Mouse (Mus musculus) hematopoietic stem cell, adult 5-6 weeks (primary cell): ENCODE measurements around the gene Grhpr. TPM values are rescaled to one million over a fixed set of nuclear protein-coding genes. Genes with fewer than 3 reads are reported as not detected.
"Not testable (repeated sequence)": the region's sequence is repeated elsewhere in the genome, so short reads cannot be mapped to it uniquely, and the experiment has no call there.

Source experiments
- ATAC-seq, 2 experiments: fragments of 125-278 bp in 1 of 2; replicated peaks in 1 of 2; 2 replicates each; pipeline ENCODE4 v1.8.0; 2016 to 2017; ENCODE audit warnings: inconsistent platforms in 2 of 2, mild to moderate bottlenecking in 2 of 2, moderate number of reproducible peaks in 2 of 2, low read depth in 1 of 2, moderate TSS enrichment in 1 of 2; ENCODE audit not compliant: low FRiP score in 2 of 2, poor library complexity in 2 of 2, severe bottlenecking in 2 of 2, insufficient read depth in 1 of 2, low TSS enrichment in 1 of 2
- total RNA-seq: library from RNA; stranded (forward); fragments of 172-1452, 232-1000 nt; gene quantifications from 2 replicates; pipeline ENCODE4 v1.2.3, GENCODE M21; 2017

Grhpr gene
- total RNA-seq, 1 experiment from 2014 or later: 16.8 TPM

DNA sequence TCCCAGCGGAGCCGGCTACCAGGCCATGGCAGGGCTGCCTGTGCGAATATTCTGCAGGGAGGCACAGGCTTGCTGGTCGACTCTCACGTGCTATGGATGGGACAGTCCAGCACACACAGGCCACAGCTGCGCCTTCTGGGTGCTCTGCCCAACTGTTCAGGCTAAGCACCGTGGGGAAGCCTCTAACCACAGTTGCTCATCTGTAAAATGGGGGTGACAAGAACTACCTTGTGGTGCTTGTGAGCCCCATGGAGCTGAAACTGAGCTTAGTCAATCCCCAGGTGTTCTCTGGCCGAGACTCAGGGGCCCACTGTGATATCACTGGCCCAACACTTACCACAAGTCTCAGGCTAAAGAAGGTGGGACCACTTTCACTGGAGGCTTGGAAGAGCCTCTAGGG is 13.8 kb upstream of the Grhpr start:
- ATAC-seq: no peak

DNA sequence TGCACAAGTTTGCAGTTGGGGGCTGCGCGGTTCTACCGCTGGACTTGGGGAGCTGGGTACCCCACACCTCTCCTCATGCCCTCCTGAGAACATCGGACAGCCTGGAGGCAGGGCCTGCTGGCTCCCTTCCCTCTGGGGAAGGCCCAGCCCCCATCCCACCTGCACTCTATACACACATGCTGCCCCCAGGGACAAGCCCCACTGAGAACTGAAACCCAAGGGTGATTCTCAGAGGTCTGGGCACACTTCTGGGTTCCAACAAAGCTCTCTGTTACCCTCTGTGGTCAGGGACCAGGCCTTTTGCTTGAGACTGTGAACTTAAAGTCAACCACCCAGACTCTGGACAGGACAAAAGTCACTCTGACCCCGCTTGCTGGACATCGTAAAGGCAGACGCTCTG is 11.1 kb upstream of the Grhpr start:
- ATAC-seq: no peak

DNA sequence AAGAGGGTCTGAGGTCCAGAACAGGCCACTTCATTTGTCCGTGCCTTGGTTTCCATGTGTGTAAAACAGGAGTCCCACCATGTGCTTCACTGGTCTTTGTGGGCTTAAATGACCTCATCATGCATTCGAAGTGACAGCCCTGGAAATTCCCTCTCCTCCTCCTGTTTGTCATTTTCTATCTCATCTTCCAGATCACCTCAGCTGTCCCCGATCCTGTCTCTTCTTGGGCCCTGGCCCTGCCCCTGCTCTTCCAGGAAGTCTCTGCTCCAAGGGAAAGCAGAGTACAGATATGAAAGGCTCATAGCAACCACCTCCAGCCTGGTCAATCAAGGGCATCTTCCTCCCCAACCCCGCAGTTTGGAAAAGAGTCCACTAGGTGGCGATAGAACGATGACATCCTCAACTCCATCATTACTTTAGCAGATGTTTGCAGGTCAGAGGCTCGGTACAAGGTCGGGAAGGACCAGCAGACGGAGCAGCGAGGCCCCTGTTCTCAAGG is 10.5 kb upstream of the Grhpr start:
- peak in 1 of 2 experiments; percentile 46; a peak in 1 of 4 replicates for ATAC-seq

DNA sequence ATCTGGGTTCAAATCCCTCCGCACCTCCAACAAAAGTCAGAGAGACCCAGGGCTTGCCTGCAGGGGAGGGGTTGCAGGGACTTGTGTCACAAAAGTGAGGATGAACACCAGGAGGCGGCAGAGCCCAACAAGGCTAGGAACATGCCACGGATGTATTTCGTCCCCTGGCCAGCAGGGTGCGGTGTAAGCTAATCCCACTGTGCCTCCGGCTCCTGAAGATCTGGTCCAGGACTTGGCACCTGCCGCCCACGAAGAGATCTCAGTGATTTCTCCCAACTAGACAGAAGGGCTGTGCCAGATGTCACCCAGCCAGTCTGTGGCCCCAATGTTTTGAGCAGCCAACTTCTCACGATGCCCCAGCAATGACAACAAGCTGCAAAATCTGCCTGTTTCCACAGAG is 7.7 kb upstream of the Grhpr start:
- ATAC-seq: peak; percentile 91 to 96

DNA sequence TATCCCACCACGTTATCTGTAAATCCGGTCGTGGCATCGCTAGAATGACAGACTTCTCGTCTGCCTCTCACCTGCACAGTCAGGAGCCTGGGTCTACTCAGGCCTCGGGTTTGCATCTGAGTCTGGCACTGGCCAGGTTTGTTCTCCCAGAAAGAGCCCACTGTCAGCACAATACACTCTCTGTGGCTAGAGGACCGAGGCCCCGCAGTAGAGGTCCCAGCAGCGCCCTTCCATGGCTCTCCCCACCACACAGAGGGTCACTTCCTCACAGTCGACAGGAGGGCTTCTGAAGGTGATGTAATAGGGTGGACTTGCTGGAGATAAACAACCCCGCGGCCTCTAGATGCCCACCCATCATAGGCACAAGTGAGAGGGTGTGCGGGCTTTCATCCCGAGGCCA is 7.3 kb upstream of the Grhpr start:
- no peak for ATAC-seq

DNA sequence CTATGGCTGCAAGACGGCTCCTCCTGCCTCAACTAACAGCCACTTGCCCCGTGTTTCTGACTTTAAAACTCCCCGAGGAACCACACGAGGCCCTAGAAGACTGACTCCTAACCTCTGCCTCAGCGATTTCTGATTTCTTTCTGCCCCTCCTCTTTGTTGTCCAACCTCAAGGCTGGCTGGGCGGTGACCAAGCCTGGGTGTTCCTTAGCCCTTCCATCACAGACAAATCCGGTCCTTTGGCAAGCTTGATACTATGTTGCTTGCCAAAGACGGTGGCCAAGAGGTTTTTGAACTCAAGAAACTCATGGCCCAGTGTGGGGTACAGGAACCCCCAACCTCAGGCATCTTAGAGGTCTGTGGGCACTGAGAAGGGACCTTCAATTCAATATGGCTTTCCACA is 6.9 kb upstream of the Grhpr start:
- ATAC-seq: no peak

DNA sequence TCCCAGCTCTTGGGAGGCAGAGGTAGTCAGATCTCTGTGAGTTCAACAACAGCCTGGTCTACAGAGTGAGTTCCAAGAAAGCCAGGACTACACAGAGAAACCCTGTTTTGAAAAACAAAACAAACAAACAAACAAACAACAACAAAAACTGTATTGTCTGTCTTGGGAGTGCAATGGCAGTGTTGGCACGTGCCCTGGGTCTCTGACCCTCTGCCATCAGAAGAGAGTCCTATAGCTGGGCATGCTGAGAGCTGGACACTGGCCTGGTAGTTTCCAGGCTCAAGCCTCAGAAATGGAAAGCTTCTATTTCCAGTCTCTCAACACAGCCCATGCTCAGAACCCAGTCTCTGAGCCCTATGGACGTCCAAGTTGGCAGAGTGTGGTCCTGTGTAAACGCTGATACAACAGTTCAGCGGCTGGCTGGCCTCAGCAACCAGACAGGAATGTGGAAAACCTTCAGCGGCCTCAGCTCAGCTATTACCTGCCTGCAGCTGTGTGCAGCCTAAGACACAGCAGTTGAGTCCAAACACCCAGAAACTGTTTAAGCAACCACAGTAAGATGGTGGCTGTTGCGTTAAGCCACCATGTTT is 5.1 kb upstream of the Grhpr start:
- ATAC-seq: no peak

DNA sequence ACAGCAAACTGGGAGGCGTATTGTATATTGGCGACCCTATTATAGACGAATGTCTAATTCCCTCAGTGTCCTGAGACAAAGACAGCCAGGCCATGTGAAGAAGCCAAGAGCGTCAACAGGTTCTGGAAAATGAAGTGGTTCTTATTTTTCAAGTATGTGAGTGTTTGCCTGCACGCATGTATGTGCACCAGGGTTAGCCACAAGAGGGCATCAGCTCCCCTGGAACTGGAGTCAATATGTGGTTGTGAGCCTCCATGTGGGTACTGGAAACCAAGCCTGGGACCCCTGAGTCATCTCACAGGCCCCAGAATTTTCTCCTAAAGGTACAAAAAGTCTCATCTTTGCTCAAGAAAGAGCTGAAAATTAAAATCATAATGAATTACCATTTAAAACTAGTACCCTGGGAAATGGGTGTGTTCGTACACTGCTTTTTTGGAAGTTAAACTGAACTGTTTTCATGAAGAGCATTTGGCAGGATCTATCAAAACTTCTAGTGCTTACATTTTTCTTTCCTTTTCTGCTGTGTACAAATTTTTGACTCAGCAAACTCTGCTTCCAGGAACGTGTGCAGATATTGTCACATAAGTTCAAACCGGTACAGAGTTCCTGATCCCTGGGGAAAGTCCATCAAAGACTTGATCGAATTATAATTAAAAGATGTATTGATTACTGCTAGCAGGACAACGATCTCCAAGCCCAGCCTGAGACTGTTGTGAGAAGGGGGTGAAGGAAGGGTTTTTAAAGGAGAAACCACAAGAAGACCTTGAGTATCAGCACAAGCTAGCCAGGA is 4.1 kb upstream of the Grhpr start:
- no peak for ATAC-seq

DNA sequence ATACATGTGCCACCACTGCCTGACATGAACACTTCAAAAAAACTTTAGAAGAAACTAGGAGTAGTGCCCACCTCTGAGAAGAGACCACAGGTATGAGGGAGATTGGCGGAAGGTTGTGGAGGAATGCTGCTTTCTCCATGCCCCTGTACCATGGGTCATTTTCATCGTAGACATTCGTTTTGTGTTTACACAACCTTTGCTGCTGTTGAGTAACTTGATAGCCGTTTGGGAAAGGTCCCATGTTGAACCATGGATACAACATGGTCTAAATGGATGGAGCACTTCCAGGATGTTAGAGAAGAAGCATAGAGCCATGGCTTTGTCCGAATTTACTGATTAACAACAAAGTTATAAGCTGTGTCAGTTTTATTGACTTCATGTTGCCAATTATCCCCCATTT is 3.0 kb upstream of the Grhpr start:
- no peak for ATAC-seq

DNA sequence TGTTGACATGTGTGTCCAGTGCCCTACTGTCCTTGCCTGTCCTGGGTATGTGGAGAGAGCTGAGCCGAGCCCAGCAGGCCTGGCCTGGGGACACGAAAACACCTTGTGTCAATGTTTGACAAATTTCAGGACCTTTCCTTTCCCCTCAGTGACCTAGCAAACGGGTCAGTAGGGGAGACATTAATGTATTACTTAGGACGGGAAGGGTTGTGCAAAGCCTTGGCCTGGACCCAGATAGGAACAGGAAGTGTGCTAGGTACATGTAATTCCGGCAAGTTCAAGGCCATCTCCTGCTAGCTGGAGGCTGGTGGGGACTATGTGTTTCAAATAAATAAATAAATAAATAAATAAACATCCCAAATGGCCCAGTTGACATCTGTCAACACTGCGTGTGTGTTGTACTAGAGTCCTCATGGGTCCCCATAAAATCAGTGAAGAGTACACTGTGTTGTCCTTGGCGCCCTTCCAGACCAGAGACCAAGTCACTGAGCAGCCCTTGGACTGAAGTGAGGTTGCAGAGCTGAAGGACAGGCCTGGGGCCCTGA is 1.3 kb upstream of the Grhpr start:
- ATAC-seq: no peak

DNA sequence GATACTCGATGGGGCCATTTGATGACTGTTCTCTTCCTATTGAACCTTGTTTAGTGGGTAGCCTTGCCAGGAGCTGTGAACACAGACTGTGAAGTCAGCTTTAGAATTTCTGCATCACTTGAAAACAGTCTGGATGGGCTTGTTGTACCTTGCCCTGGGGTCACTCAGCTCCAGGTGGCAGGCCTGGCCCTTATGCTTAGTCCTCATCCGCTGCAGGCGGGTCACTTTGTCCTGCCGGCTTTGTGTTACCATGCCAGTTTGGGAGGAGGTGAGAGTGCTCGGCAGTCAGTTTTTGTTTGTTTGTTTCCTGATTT is 736 bp downstream of the Grhpr start:
- ATAC-seq: no peak

DNA sequence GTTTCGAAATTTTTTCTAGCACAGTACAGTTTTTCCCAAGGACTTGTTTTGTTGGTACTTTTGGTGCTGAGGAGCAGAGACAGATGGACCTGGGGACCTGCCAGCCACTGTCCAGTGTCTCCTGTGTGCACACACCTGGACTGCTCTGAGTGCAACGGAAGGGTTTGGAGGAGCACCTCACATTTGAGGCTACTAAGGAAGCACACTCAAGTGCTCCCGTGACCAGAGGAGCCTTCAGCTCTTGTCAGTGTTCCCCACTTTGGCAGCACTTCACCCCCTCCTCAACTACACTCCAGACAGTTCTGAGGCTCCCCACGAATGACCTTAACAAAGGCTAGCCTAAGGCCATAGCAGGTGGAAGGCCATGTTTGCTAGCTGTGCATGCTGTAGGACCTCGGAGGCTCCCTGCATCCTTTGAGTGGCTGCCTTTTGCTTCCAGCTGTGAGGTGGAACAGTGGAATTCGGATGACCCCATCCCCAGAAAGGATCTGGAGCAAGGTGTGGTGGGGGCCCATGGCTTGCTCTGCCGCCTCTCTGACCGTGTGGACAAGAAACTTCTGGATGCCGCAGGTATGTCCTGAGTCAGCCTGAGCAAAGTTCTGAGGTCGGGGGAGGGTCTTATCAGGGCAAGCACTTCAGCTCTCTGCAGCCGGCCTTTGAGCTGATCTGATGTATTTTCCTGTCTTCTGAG is 1.4 kb downstream of the Grhpr start:
- no peak for ATAC-seq

DNA sequence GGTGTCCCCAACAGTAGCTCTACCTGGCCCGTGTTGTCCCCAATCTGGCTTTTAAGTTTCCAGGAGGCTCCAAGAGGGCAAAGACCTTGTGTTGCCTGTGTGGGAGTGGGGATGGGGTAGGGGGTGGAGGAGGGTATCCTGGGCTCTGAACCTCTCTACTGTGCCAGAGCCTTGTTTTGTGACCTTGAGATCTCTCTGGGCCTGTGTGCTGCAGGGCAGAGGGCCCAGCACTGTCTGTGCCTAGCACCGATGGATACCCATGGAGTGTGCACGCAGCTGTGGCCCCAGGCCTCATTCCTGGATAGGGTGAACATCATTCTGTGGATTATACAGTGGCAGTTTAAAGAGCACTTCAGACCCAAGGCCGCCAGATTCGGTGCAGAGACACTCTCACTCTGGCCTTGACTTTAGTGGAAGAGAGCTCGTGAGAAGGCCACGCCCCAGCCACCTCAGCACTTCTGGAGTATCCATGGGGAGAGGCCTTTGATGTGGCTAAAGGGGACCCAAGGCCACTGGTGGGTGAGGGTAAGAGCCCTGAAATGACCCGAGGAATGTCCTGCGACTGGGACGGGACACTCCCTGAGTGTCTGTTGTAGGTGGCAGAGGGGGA is 2.0 kb downstream of the Grhpr start:
- no peak for ATAC-seq

DNA sequence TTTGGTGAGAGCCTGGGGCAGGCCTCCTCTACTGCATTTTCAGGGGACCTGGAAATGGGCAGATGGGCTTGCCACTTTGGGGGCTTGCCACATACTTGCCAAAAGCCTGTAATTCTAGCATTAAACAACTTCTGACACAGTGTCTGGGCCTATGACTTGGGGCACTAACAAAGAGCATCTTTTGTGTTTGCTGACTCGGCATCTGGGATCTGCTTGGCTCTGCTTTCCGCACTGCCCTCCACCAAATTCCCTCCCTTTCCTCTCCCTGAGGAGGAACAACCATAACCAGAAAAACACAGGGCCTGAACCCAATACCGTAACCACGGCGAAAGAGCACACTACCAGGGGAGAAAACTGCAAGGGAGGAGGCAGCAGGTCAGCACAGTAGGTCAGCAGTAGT is 9.4 kb downstream of the Grhpr start:
- ATAC-seq: no peak

DNA sequence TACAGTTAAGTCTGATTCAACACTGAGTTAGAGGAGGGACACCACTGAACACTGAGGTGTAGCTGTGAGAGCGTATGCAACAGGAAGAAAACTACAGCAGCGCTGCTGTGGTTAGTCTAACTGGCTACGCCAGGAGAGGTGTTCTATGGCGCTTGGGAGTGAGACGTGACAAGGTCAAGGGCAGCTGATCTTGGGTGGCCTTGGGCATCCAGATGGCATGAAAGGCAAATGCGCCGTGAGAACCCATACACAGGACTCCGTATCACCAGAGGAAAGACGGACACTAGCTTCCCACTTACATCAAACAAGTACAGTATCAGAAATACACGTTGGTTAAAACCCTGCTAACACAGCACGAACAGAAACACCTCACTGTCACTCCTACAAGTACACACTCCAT is 11.1 kb downstream of the Grhpr start:
- not testable (repeated sequence) for ATAC-seq

DNA sequence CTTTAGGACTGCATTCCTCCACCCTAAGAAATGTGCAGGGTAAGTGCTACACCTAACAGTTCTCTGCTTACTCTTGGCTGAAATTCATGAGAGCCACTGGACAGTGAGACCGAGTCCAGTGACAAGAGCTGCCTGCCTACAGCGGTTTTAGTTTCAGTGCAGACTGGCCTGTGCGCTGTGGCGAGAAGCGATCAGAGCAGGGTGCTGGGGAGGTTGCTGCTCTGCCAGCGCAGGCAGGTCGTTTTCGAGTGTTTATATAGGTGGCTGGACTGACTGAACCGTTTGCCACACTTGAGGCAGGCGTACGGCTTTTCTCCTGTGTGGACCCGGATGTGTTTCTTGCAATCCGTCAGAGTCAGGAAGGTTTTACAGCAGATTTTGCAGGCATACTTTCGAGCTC is 12.0 kb downstream of the Grhpr start:
- ATAC-seq: not testable (repeated sequence)

DNA sequence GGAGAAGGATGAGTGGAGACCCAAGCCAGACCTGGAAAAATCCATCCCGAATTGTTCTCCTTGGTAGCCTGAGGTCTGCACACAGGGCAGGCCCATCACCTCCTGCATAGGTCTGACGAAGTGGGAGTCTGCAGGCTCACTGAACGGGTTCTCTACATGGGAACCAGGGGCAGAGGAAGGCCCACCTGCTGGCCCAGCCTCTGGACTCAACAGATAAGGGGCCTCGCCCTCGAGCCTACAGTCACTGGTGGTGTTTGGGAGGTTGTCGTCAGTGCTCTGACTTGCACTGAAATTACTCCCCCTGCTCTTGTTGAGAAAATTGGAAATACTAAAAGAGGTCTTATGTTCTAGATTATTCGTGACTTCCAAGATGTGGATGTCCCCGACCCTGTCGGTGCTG is 12.7 kb downstream of the Grhpr start:
- ATAC-seq: 0 out of 4 replicates have a peak, but pooled peaks of 1 of the 2 experiments have one; percentile 48

DNA sequence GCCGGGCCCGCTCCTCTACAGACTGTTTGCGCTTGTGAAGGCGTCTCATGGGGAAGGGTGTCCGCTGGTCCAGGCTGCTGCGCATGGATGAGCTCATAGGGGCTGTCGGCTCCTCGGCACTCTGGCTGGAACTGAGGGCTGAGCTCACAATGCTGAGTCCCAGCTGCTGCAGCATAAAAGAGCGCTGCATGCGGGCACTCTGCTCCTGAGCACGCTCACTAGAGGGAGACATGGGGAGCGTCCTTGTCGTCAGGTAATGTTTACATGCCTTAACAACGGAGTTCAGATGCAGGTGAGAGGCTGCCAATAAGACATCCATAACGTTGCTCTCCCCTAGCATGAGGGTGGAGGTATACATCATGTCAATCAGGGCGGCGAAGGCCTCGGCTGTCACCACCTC is 13.6 kb downstream of the Grhpr start:
- no peak for ATAC-seq
